Mouse (Mus musculus): Measurements from ENCODE around the gene Gfy. TPM values are rescaled to one million over a fixed set of nuclear protein-coding genes. Genes with fewer than 3 reads are reported as not detected.

The Gfy gene
- total and polyA plus RNA-seq, 2 experiments from 2014 or later, result not detected

- Histone ChIP-seq H3K9ac (replicated peaks; ENCODE audit: low read depth, low read length) (no peak within 1 kb of the TSS), H3K4me2 (ENCODE audit: low read depth, low read length) (peak within 1 kb of the TSS; percentile 60), H3K27me3 (ENCODE audit: control insufficient read depth, insufficient read depth, low read length) (peaks cover 100% of the 10 kb centered on the region), H3K4me3 (ENCODE audit: low read depth, low read length) (peak within 1 kb of the TSS; percentile 31), H3K36me3 (replicated peaks; ENCODE audit: control insufficient read depth, insufficient read depth, low read length) (no peaks in the 10 kb centered on the region), H3K4me1 (ENCODE audit: control insufficient read depth, insufficient read depth) (0 out of 2 replicates have a peak, but pooled peaks cover 7% of the 10 kb centered on the region), H3K27ac (ENCODE audit: low read depth) (no peak within 1 kb of the TSS), H3K9me3 (replicated peaks; ENCODE audit: control insufficient read depth, low read length) (no peaks in the 10 kb centered on the region)
- TF ChIP-seq CTCF (IDR thresholded peaks at IDR 0.05; ENCODE audit: low read depth) (no peak), EP300 (IDR thresholded peaks at IDR 0.05; ENCODE audit: low read depth) (no peak)
- no peak for ATAC-seq (ENCODE audit: insufficient read depth, low read depth)
- 24% methylated on average over 20 of the region's 20 CpGs for WGBS
- DNase-seq (ENCODE audit: low spot score), result no peak
Measured at GRCm38 (mm10) chr7:45180896-45181477, 1.6 kb upstream of the Gfy start, which contains the start of gene Pth2. Gene Pth2 (plus strand): TSS chr7:45180995.

GRCm38 (mm10) chr7:45178550-45178949 lies 819 bp downstream of the Gfy start:
- Histone ChIP-seq H3K4me1 (ENCODE audit: control insufficient read depth, insufficient read depth) (0 out of 2 replicates have a peak, but pooled peaks cover 7% of the 10 kb centered on the region), H3K4me2 (ENCODE audit: low read depth, low read length) (no peak overlapping the region), H3K9me3 (replicated peaks; ENCODE audit: control insufficient read depth, low read length) (no peaks in the 10 kb centered on the region), H3K27ac (ENCODE audit: low read depth) (no peak overlapping the region), H3K4me3 (ENCODE audit: low read depth, low read length) (no peak overlapping the region), H3K36me3 (replicated peaks; ENCODE audit: control insufficient read depth, insufficient read depth, low read length) (no peaks in the 10 kb centered on the region), H3K9ac (replicated peaks; ENCODE audit: low read depth, low read length) (no peak overlapping the region), H3K27me3 (ENCODE audit: control insufficient read depth, insufficient read depth, low read length) (peaks cover 97% of the 10 kb centered on the region)
- TF ChIP-seq CTCF (IDR thresholded peaks at IDR 0.05; ENCODE audit: low read depth) (no peak), EP300 (IDR thresholded peaks at IDR 0.05; ENCODE audit: low read depth) (no peak)
- WGBS, result 22% methylated on average over 7 of the region's 7 CpGs
- DNase-seq (ENCODE audit: low spot score) (no peak), ATAC-seq (ENCODE audit: insufficient read depth, low read depth) (no peak)

GRCm38 (mm10) chr7:45176356-45176755 lies 3.0 kb downstream of the Gfy start:
- peak overlapping the region; percentile 25 for H3K4me2 ChIP-seq (ENCODE audit: low read depth, low read length)

GRCm38 (mm10) chr7:45175929-45176328 lies 3.4 kb downstream of the Gfy start:
- Histone ChIP-seq H3K4me3 (ENCODE audit: low read depth, low read length) (peak overlapping the region; percentile 27), H3K4me1 (ENCODE audit: control insufficient read depth, insufficient read depth) (no peaks in the 10 kb centered on the region), H3K27ac (ENCODE audit: low read depth) (no peak overlapping the region), H3K9me3 (replicated peaks; ENCODE audit: control insufficient read depth, low read length) (peaks cover 7% of the 10 kb centered on the region; the same call in 1 of the 2 replicates), H3K9ac (replicated peaks; ENCODE audit: low read depth, low read length) (no peak overlapping the region), H3K36me3 (replicated peaks; ENCODE audit: control insufficient read depth, insufficient read depth, low read length) (no peaks in the 10 kb centered on the region), H3K4me2 (ENCODE audit: low read depth, low read length) (peak overlapping the region; percentile 25), H3K27me3 (ENCODE audit: control insufficient read depth, insufficient read depth, low read length) (peaks cover 79% of the 10 kb centered on the region)
- DNase-seq (ENCODE audit: low spot score) (no peak), ATAC-seq (ENCODE audit: insufficient read depth, low read depth) (no peak)
- 2% methylated on average over 23 of the region's 23 CpGs for WGBS
- TF ChIP-seq EP300 (IDR thresholded peaks at IDR 0.05; ENCODE audit: low read depth), result no peak
- no peak for TF ChIP-seq CTCF (IDR thresholded peaks at IDR 0.05; ENCODE audit: low read depth)

More at GRCm38 (mm10) chr7:45176356-45176755, 3.0 kb downstream of the Gfy start:
- Histone ChIP-seq H3K27ac (ENCODE audit: low read depth) (no peak overlapping the region), H3K9me3 (replicated peaks; ENCODE audit: control insufficient read depth, low read length) (0 out of 2 replicates have a peak, but pooled peaks cover 4% of the 10 kb centered on the region), H3K4me3 (ENCODE audit: low read depth, low read length) (peak overlapping the region; percentile 27), H3K9ac (replicated peaks; ENCODE audit: low read depth, low read length) (no peak overlapping the region), H3K27me3 (ENCODE audit: control insufficient read depth, insufficient read depth, low read length) (peaks cover 83% of the 10 kb centered on the region), H3K4me1 (ENCODE audit: control insufficient read depth, insufficient read depth) (no peaks in the 10 kb centered on the region), H3K36me3 (replicated peaks; ENCODE audit: control insufficient read depth, insufficient read depth, low read length) (no peaks in the 10 kb centered on the region)
- no peak for DNase-seq (ENCODE audit: low spot score)
- WGBS, result 4% methylated on average over 27 of the region's 31 CpGs
- TF ChIP-seq EP300 (IDR thresholded peaks at IDR 0.05; ENCODE audit: low read depth) (no peak), CTCF (IDR thresholded peaks at IDR 0.05; ENCODE audit: low read depth) (no peak)
- no peak for ATAC-seq (ENCODE audit: insufficient read depth, low read depth)

GRCm38 (mm10) chr7:45175398-45175797 lies 4.0 kb downstream of the Gfy start:
- no peak for ATAC-seq (ENCODE audit: insufficient read depth, low read depth)
- H3K9ac ChIP-seq (replicated peaks; ENCODE audit: low read depth, low read length), result no peak overlapping the region
- peaks cover 74% of the 10 kb centered on the region for H3K27me3 ChIP-seq (ENCODE audit: control insufficient read depth, insufficient read depth, low read length)
- H3K36me3 ChIP-seq (replicated peaks; ENCODE audit: control insufficient read depth, insufficient read depth, low read length), result no peaks in the 10 kb centered on the region
- no peaks in the 10 kb centered on the region for H3K4me1 ChIP-seq (ENCODE audit: control insufficient read depth, insufficient read depth)
- H3K4me3 ChIP-seq (ENCODE audit: low read depth, low read length), result no peak overlapping the region
- WGBS, result 9% methylated on average over 13 of the region's 13 CpGs
- TF ChIP-seq CTCF (IDR thresholded peaks at IDR 0.05; ENCODE audit: low read depth) (no peak), EP300 (IDR thresholded peaks at IDR 0.05; ENCODE audit: low read depth) (no peak)
- no peak overlapping the region for H3K4me2 ChIP-seq (ENCODE audit: low read depth, low read length)
- no peak for DNase-seq (ENCODE audit: low spot score)
- H3K27ac ChIP-seq (ENCODE audit: low read depth), result no peak overlapping the region
- peaks cover 12% of the 10 kb centered on the region for H3K9me3 ChIP-seq (replicated peaks; ENCODE audit: control insufficient read depth, low read length)

Measured in heart, postnatal 0 days (tissue).